Mouse (Mus musculus) ES-E14 (cell line): ENCODE results near the gene Ank2. TPM values are rescaled to one million over a fixed set of nuclear protein-coding genes. Genes with fewer than 3 reads are reported as not detected.

Experiments
- DNase-seq: peaks from one replicate; pipeline ENCODE4 v3.0.0-alpha.2; 2013; ENCODE audit warnings: low read depth, low spot score
- H3K27ac ChIP-seq: 2 replicates; pipeline ENCODE4 v1.5.1; 2012; ENCODE audit warnings: low read depth, mild to moderate bottlenecking, low read length, moderate library complexity, mixed read lengths; ENCODE audit not compliant: poor library complexity, insufficient read depth, severe bottlenecking
- H3K36me3 ChIP-seq: 2 replicates; pipeline ENCODE4 v1.6.1; 2012; ENCODE audit warnings: mild to moderate bottlenecking, low read length, moderate library complexity, mixed read lengths; ENCODE audit not compliant: control insufficient read depth, poor library complexity, insufficient read depth, severe bottlenecking
- H3K4me1 ChIP-seq, 2 experiments: fragments of 150-350 bp in 1 of 2; sonication (generic) in 1 of 2; 2 replicates each; pipeline ENCODE4 v1.6.1; 2012; ENCODE audit warnings: low read length in 2 of 2, mild to moderate bottlenecking in 1 of 2, mixed read lengths in 1 of 2; ENCODE audit not compliant: control insufficient read depth in 2 of 2, insufficient read depth in 2 of 2, poor library complexity in 1 of 2
- H3K4me3 ChIP-seq, 2 experiments: fragments of 150-350 bp in 1 of 2; sonication (generic) in 1 of 2; 2 replicates each; pipeline ENCODE4 v1.5.1; 2012; ENCODE audit warnings: low read length in 2 of 2, low read depth in 1 of 2, mild to moderate bottlenecking in 1 of 2, mixed read lengths in 1 of 2; ENCODE audit not compliant: insufficient read depth in 1 of 2, poor library complexity in 1 of 2, severe bottlenecking in 1 of 2
- H3K9ac ChIP-seq: 2 replicates; pipeline ENCODE4 v1.6.1; 2012; ENCODE audit warnings: low read depth, mild to moderate bottlenecking, low read length, mixed read lengths; ENCODE audit not compliant: poor library complexity, insufficient read depth, severe bottlenecking
- H3K9me3 ChIP-seq: fragments of 150-350 bp; sonication (generic); 2 replicates; pipeline ENCODE4 v1.6.1; 2012; ENCODE audit warnings: low read depth, mild to moderate bottlenecking, low read length; ENCODE audit not compliant: control insufficient read depth, insufficient read depth
- CHD2 ChIP-seq: IDR thresholded peaks from 2 replicates; pipeline ENCODE4 v1.6.1; 2014; ENCODE audit warnings: mild to moderate bottlenecking, low read depth, low read length, inconsistent platforms
- HCFC1 ChIP-seq: IDR thresholded peaks from 2 replicates; pipeline ENCODE4 v1.6.1; 2012; ENCODE audit warnings: low read length, inconsistent platforms, borderline replicate concordance; ENCODE audit not compliant: insufficient read depth
- MAFK ChIP-seq: IDR thresholded peaks from 2 replicates; pipeline ENCODE4 v1.6.1; 2014; ENCODE audit warnings: mild to moderate bottlenecking, low read depth, low read length, inconsistent platforms; ENCODE audit not compliant: insufficient read depth
- ZC3H11A ChIP-seq: IDR thresholded peaks from 2 replicates; pipeline ENCODE4 v1.6.1; 2012; ENCODE audit warnings: low read depth, mild to moderate bottlenecking, inconsistent platforms, low read length, borderline replicate concordance
- ZNF384 ChIP-seq: IDR thresholded peaks from 2 replicates; pipeline ENCODE4 v1.6.1; 2012; ENCODE audit warnings: low read depth, low read length, inconsistent platforms
- in situ Hi-C, 2 experiments: fragments of 600-800 bp; cut with MboI; formaldehyde crosslinking; loops; one replicate each; pipeline ENCODE4 v1.15.1; 2025; ENCODE audit warnings: low sequenced_read_pairs in 2 of 2, inconsistent platforms in 1 of 2; ENCODE audit not compliant: unreplicated experiment in 2 of 2
- total RNA-seq: library from RNA; depleted of rRNA; stranded (reverse); fragments of 300-350 nt; gene quantifications from 2 replicates; pipeline ENCODE4 v1.2.3, GENCODE M21; 2012

Gene Ank2
- total RNA-seq, 1 experiment = 15.2 TPM

DNA sequence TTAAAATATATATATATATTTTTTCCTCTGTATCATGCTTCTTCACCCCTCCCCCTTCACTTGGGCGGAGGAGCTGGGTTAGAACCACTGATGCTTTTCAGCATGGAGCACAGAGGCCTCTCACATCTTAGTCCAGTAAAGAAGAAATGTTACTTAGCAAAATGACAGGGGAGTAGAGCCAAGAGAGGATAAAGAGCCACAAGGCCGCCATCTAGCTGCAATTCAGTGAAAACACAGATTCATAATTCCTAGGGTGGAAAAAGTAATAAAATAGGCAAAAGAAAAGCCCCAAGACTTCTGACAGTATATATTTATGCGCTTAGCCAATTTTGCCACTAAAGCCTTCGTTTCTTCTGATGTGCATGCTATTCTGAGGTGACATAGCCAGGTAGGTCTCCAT, 503.2 kb downstream of the Ank2 start:
- H3K4me3 ChIP-seq = no peak overlapping the region
- DNase-seq = no peak
- H3K36me3 ChIP-seq = no peaks in the 10 kb centered on the region
- H3K9ac ChIP-seq = no peak overlapping the region
- no peak overlapping the region for H3K27ac ChIP-seq
- TF ChIP-seq MAFK (no peak), CHD2 (no peak), ZC3H11A (no peak), HCFC1 (no peak), ZNF384 (no peak)
- no peaks in the 10 kb centered on the region for H3K9me3 ChIP-seq
- in situ Hi-C loops = no loop called here
- H3K4me1 ChIP-seq = peaks cover 0 to 6% of the 10 kb centered on the region in 2 experiments; a peak in 1 of 4 replicates

DNA sequence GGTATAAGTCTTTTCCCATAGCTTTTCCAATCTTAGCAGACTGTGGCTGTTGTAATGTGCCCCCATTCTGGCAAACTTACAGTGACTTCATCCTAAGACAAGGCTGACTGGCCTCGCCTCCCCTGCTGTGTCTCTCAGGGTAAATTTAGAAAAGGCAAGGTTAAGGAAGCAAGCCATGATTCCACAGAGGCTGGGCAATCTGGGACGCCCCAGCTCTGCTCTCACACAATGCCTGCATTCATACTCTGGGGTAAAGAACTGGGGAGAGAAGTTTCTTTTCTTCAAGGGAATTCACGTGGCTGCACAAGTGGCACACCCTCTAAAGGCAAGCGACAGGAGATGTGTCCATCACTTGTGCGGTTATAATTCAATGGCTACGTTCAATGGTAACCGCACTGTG, 505.0 kb downstream of the Ank2 start:
- Histone ChIP-seq H3K9me3 (no peaks in the 10 kb centered on the region), H3K27ac (no peak overlapping the region), H3K4me3 (no peak overlapping the region), H3K9ac (no peak overlapping the region), H3K4me1 (peaks cover 0 to 6% of the 10 kb centered on the region in 2 experiments; a peak in 1 of 4 replicates), H3K36me3 (no peaks in the 10 kb centered on the region)
- TF ChIP-seq ZC3H11A (no peak), MAFK (no peak), ZNF384 (no peak), HCFC1 (no peak), CHD2 (no peak)
- DNase-seq = no peak
- in situ Hi-C loops = no loop called here

DNA sequence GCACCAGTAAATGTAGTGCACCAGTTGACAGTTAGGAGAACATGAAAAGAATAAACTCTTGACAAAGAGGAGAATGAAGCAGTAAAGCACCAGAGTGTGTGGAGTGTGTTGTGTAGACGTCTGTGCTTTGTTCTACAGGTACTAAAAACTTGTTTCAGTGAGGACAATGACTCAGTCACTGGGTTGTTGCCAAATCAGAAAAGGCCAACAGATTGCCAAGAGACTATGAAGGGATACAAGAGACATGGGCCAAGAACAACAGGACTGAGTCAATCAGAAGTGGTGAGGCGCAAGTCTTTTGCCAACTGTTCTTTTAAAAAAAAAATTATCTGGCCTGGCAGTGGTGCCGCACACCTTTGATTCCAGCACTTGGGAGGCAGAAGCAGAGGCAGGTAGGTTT, 509.2 kb downstream of the Ank2 start:
- H3K4me3 ChIP-seq = no peak overlapping the region
- H3K9ac ChIP-seq = no peak overlapping the region
- H3K36me3 ChIP-seq = no peaks in the 10 kb centered on the region
- no peaks in the 10 kb centered on the region for H3K9me3 ChIP-seq
- no peak overlapping the region for H3K27ac ChIP-seq
- TF ChIP-seq ZC3H11A (no peak), ZNF384 (no peak), HCFC1 (no peak), MAFK (no peak)
- in situ Hi-C loops = no loop called here
- no peaks in the 10 kb centered on the region for H3K4me1 ChIP-seq
- DNase-seq = no peak

DNA sequence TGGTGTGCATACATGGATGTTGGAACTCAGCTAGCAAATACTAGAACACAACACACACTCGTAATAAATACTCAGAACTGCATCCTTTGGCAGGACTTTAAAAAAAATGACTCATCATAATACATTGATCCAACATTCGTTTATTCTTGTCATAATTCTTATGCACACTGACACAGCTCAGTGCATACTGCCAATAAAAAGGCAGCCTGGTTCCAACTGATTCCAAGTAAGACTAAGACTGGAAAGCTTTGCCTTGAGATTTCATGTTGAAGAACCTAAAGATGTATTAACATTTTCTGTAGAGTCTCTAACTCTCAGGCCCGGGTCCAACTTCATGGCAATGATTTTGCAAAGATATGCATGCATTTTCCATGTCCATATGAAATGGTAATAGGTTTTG, 512.5 kb downstream of the Ank2 start:
- Histone ChIP-seq H3K36me3 (no peaks in the 10 kb centered on the region), H3K9ac (no peak overlapping the region), H3K4me1 (no peaks in the 10 kb centered on the region), H3K27ac (no peak overlapping the region), H3K9me3 (no peaks in the 10 kb centered on the region), H3K4me3 (no peak overlapping the region)
- DNase-seq = no peak
- TF ChIP-seq CHD2 (no peak), MAFK (no peak), ZC3H11A (no peak), ZNF384 (no peak), HCFC1 (no peak)
- in situ Hi-C loops = no loop called here

DNA sequence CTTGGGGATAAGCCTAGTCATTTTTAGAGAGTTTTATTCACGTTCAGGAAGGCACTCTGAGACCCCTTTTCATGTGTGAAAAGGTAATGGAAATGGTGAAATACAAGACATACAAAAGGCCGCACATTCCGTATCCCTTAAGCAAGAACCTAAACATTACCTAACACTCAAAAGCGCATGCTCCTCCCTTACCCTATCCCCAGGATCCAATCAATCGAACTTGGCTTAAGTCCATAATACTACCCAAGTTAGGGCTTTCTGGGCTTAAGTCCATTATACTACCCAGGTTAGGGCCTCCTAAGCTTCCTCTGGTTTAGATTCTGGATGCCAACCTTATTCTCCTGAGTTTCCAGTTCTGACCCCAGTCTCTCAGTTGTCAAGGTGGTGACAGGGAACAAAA, 516.3 kb downstream of the Ank2 start:
- no peak for TF ChIP-seq HCFC1
- no peak for TF ChIP-seq ZC3H11A
- no peak for TF ChIP-seq CHD2
- TF ChIP-seq ZNF384 = no peak
- TF ChIP-seq MAFK = no peak
- Histone ChIP-seq H3K9ac (no peak overlapping the region), H3K36me3 (no peaks in the 10 kb centered on the region), H3K4me3 (no peak overlapping the region), H3K4me1 (no peaks in the 10 kb centered on the region; a peak in 1 of 4 replicates), H3K27ac (no peak overlapping the region), H3K9me3 (no peaks in the 10 kb centered on the region)
- no peak for DNase-seq
- in situ Hi-C loops = no loop called here
